Mouse (Mus musculus): Measurements from ENCODE around the gene Hnrnph3. TPM values are rescaled to one million over a fixed set of nuclear protein-coding genes. Genes with fewer than 3 reads are reported as not detected.
A peak's percentile ranks its signal among the peaks of the same experiment; 100 is the strongest.

Hnrnph3 gene
- polyA plus RNA-seq, 1 experiment from 2014 or later: 140 TPM

GRCm38 (mm10) chr10:62984495-62984894, 39.5 kb downstream of the Hnrnph3 start:
- Histone ChIP-seq H3K4me2 (ENCODE audit: low read length) (no peak overlapping the region), H3K27ac (ENCODE audit: low read length) (no peak overlapping the region), H3K9me3 (replicated peaks; ENCODE audit: control insufficient read depth, low read length, poor library complexity, severe bottlenecking) (no peaks in the 10 kb centered on the region), H3K36me3 (ENCODE audit: control insufficient read depth, insufficient read depth, low read length) (peaks cover 22% of the 10 kb centered on the region), H3K4me1 (ENCODE audit: control insufficient read depth, insufficient read depth, low read length) (peaks cover 12% of the 10 kb centered on the region), H3K27me3 (ENCODE audit: control insufficient read depth, insufficient read depth, low read depth, low read length) (no peaks in the 10 kb centered on the region), H3K4me3 (ENCODE audit: low read depth, low read length) (no peak overlapping the region), H3K9ac (ENCODE audit: low read depth, low read length) (no peak overlapping the region)
- 94% methylated on average over 6 of the region's 6 CpGs for whole genome bisulfite sequencing
- ATAC-seq: no peak

- 96% methylated on average over 11 of the region's 11 CpGs for WGBS
- no peak overlapping the region for H3K27ac ChIP-seq (ENCODE audit: low read length)
- peaks cover 22% of the 10 kb centered on the region for H3K36me3 ChIP-seq (ENCODE audit: control insufficient read depth, insufficient read depth, low read length)
- peaks cover 12% of the 10 kb centered on the region for H3K4me1 ChIP-seq (ENCODE audit: control insufficient read depth, insufficient read depth, low read length)
- ATAC-seq: no peak
- no peak overlapping the region for H3K9ac ChIP-seq (ENCODE audit: low read depth, low read length)
- H3K27me3 ChIP-seq (ENCODE audit: control insufficient read depth, insufficient read depth, low read depth, low read length): no peaks in the 10 kb centered on the region
- H3K9me3 ChIP-seq (replicated peaks; ENCODE audit: control insufficient read depth, low read length, poor library complexity, severe bottlenecking): no peaks in the 10 kb centered on the region
- no peak overlapping the region for H3K4me3 ChIP-seq (ENCODE audit: low read depth, low read length)
- H3K4me2 ChIP-seq (ENCODE audit: low read length): no peak overlapping the region
Measured at GRCm38 (mm10) chr10:62984072-62984471, 39.9 kb downstream of the Hnrnph3 start.

- peak within 1 kb of the TSS; percentile 58 for H3K4me2 ChIP-seq (ENCODE audit: low read length)
- no peaks in the 10 kb centered on the region for H3K9me3 ChIP-seq (replicated peaks; ENCODE audit: control insufficient read depth, low read length, poor library complexity, severe bottlenecking)
- peak within 1 kb of the TSS; percentile 97 for H3K9ac ChIP-seq (ENCODE audit: low read depth, low read length)
- H3K36me3 ChIP-seq (ENCODE audit: control insufficient read depth, insufficient read depth, low read length): peaks cover 10% of the 10 kb centered on the region
- peak; percentile 95 for ATAC-seq
- peak within 1 kb of the TSS; percentile 93 for H3K27ac ChIP-seq (ENCODE audit: low read length)
- under 1% methylated on average over 77 of the region's 77 CpGs for WGBS
- peaks cover 10% of the 10 kb centered on the region for H3K4me1 ChIP-seq (ENCODE audit: control insufficient read depth, insufficient read depth, low read length)
- H3K4me3 ChIP-seq (ENCODE audit: low read depth, low read length): peak within 1 kb of the TSS; percentile 96
- H3K27me3 ChIP-seq (ENCODE audit: control insufficient read depth, insufficient read depth, low read depth, low read length): no peaks in the 10 kb centered on the region
Measured at GRCm38 (mm10) chr10:62980039-62980954, 43.7 kb downstream of the Hnrnph3 start, which contains the start of gene Rufy2. Gene Rufy2, plus strand, starts transcription at chr10:62980223.

GRCm38 (mm10) chr10:62979667-62980038, 44.4 kb downstream of the Hnrnph3 start:
- Histone ChIP-seq H3K27ac (ENCODE audit: low read length) (peak overlapping the region; percentile 93), H3K4me1 (ENCODE audit: control insufficient read depth, insufficient read depth, low read length) (peaks cover 10% of the 10 kb centered on the region), H3K9ac (ENCODE audit: low read depth, low read length) (peak overlapping the region; percentile 97), H3K4me2 (ENCODE audit: low read length) (peak overlapping the region; percentile 58), H3K36me3 (ENCODE audit: control insufficient read depth, insufficient read depth, low read length) (peaks cover 7% of the 10 kb centered on the region), H3K9me3 (replicated peaks; ENCODE audit: control insufficient read depth, low read length, poor library complexity, severe bottlenecking) (no peaks in the 10 kb centered on the region), H3K27me3 (ENCODE audit: control insufficient read depth, insufficient read depth, low read depth, low read length) (no peaks in the 10 kb centered on the region), H3K4me3 (ENCODE audit: low read depth, low read length) (peak overlapping the region; percentile 96)
- ATAC-seq: no peak; the same call in 1 of the 2 replicates
- WGBS: 6% methylated on average over 10 of the region's 10 CpGs

GRCm38 (mm10) chr10:62971821-62972220, 52.2 kb downstream of the Hnrnph3 start:
- no peak overlapping the region for H3K4me2 ChIP-seq (ENCODE audit: low read length)
- peaks cover 3% of the 10 kb centered on the region; the same call in 1 of the 2 replicates for H3K36me3 ChIP-seq (ENCODE audit: control insufficient read depth, insufficient read depth, low read length)
- no peak for ATAC-seq
- no peak overlapping the region for H3K27ac ChIP-seq (ENCODE audit: low read length)
- WGBS: 65% methylated on average over 16 of the region's 16 CpGs
- H3K27me3 ChIP-seq (ENCODE audit: control insufficient read depth, insufficient read depth, low read depth, low read length): no peaks in the 10 kb centered on the region
- H3K4me1 ChIP-seq (ENCODE audit: control insufficient read depth, insufficient read depth, low read length): no peaks in the 10 kb centered on the region
- H3K4me3 ChIP-seq (ENCODE audit: low read depth, low read length): no peak overlapping the region
- H3K9ac ChIP-seq (ENCODE audit: low read depth, low read length): no peak overlapping the region
- no peaks in the 10 kb centered on the region for H3K9me3 ChIP-seq (replicated peaks; ENCODE audit: control insufficient read depth, low read length, poor library complexity, severe bottlenecking)

GRCm38 (mm10) chr10:62966291-62966690, 57.7 kb downstream of the Hnrnph3 start:
- H3K27ac ChIP-seq (ENCODE audit: low read length): no peak overlapping the region

GRCm38 (mm10) chr10:62965796-62966195, 58.2 kb downstream of the Hnrnph3 start:
- ATAC-seq: no peak
- no peaks in the 10 kb centered on the region for H3K27me3 ChIP-seq (ENCODE audit: control insufficient read depth, insufficient read depth, low read depth, low read length)
- H3K4me2 ChIP-seq (ENCODE audit: low read length): no peak overlapping the region
- no peaks in the 10 kb centered on the region for H3K4me1 ChIP-seq (ENCODE audit: control insufficient read depth, insufficient read depth, low read length)
- no peak overlapping the region for H3K9ac ChIP-seq (ENCODE audit: low read depth, low read length)
- H3K27ac ChIP-seq (ENCODE audit: low read length): no peak overlapping the region
- 94% methylated on average over 11 of the region's 11 CpGs for WGBS
- peaks cover 10% of the 10 kb centered on the region for H3K36me3 ChIP-seq (ENCODE audit: control insufficient read depth, insufficient read depth, low read length)
- H3K4me3 ChIP-seq (ENCODE audit: low read depth, low read length): no peak overlapping the region
- H3K9me3 ChIP-seq (replicated peaks; ENCODE audit: control insufficient read depth, low read length, poor library complexity, severe bottlenecking): no peaks in the 10 kb centered on the region

More at GRCm38 (mm10) chr10:62966291-62966690, 57.7 kb downstream of the Hnrnph3 start:
- Histone ChIP-seq H3K4me1 (ENCODE audit: control insufficient read depth, insufficient read depth, low read length) (no peaks in the 10 kb centered on the region), H3K4me3 (ENCODE audit: low read depth, low read length) (no peak overlapping the region), H3K9ac (ENCODE audit: low read depth, low read length) (no peak overlapping the region), H3K9me3 (replicated peaks; ENCODE audit: control insufficient read depth, low read length, poor library complexity, severe bottlenecking) (no peaks in the 10 kb centered on the region), H3K36me3 (ENCODE audit: control insufficient read depth, insufficient read depth, low read length) (peaks cover 10% of the 10 kb centered on the region), H3K4me2 (ENCODE audit: low read length) (no peak overlapping the region), H3K27me3 (ENCODE audit: control insufficient read depth, insufficient read depth, low read depth, low read length) (no peaks in the 10 kb centered on the region)
- no peak for ATAC-seq
- WGBS: 94% methylated on average over 15 of the region's 15 CpGs
